Mouse (Mus musculus) urinary bladder, postnatal 36 days (tissue): Measurements from ENCODE around the gene Lix1l.

Source experiments
- DNase-seq, 2 experiments: peaks; one replicate each; pipeline ENCODE4 v3.0.0; 2022; ENCODE audit warnings: low spot score in 2 of 2, mixed read lengths in 1 of 2

Gene Lix1l

DNA sequence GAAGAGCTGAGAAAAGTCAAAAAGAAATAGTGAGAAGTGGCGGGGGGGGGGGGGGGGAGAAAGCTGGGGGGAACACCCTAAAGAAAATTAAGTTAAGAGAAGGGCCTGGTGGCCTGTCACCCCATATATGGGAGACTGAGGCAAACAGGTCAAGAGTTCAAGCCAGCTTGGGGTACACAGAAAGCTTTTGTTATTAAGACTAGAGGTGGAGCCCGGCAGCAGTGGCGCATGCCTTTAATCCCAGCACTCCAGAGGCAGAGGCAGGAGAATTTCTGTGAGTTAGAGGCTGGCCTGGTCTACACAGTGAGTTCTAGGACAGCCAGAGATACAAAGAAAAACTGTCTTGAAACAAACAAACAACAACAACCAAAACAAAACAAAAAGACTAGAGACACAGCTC is 35.8 kb upstream of the Lix1l start:
- no peak for DNase-seq

DNA sequence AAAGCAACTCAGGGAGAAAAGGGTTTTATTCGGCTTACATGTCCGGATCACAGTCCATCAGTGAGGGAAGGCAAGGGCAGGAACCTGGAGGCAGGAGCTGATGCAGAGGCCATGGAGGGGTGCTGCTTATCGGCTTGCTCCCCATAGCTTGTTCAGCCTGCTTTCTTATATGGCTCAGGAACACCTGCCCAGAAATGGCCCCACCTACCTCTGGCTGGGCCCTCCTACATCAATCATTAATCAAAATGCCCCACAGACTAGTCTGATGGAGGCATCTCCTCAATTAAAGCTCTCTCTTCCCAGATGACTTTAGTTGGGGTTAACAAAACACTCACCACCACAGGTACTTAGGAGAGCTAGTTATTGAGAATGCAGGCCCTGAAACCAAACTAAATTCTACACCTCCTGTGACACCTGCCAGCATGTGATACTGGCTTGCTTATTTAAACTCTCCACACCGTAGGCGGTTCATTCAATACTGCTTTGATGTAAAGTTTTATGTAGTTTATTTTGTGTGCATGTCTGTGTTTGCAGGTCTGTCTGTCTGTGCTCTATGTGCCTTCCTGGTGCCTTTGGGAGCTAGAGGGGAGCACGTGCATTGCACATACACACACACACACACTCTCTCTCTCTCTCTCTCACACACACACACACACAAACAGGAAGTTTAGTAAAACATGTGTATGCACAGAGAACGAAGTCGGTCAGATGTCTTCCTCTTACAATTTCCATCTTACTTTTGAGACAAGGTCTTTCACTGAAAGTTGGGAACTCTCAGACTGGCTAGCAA is 34.1 kb upstream of the Lix1l start:
- no peak for DNase-seq

DNA sequence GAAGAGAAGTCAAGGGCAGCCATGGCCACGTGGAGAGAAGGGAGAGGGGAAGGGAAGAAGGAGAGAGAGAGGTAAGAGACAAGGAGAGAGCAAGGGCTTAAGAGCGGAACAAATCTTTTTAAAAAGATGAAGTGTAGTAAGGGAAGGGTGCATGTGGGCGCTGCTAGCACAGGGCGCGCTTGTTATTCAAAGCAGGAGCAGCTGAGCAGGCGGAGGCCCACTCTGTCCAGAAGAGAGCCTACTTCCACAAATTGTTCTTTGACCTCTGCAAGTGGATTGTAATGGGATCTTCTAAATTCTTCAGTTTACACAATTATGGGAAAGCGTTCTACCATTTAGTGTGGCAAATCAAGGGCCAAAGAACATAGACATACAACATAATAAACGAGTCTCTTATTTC is 32.3 kb upstream of the Lix1l start:
- no peak for DNase-seq

DNA sequence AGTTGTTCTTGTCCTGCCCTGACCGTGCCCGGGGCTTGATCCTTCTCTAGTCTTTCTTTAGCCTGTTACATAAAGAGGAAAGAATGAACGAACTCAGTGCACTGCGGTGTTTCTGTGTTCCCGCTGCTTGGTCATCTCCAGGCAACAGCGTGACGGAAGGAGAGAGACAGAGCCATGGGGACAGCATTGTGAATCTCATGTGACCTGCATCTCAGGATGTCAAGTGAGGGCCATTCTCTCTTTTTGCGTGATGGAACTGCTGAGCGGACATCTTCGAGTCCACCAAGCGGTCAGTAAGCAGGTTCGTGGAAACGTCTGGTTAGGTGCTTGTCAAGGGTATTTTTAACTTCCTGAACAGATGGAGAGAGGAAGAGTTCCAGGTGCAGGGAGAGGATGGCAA is 31.4 kb upstream of the Lix1l start:
- no peak for DNase-seq

DNA sequence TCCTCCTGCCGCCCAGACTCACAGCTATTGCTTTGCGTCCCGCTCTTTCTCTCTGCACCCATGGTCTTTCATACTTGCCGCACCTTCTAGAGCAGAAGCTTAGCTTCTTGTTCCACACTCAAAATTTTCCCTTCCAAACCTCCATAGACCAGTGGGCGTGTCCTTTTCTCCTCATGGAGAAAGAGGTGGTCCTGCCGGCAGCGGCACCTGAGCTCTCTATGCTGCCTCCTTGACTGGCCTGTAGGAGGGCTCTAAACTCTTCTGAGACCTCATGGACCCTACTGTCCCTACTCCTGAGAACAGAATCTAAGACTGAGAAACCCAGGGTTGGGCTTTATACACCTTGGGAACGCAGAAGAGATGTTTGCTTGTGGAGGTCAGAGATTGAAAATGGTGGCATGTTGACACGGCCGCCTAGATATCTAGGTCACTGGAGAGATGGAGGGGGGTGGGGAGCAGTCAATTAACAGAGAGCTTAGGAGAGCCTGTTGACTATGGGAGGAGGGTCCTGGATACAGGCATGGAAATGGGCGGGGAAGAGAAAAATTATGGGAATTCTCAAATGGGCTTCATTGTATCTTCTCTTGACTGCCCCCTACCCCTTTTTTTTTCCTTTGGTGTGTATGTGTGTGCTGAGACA is 30.9 kb upstream of the Lix1l start:
- no peak for DNase-seq

DNA sequence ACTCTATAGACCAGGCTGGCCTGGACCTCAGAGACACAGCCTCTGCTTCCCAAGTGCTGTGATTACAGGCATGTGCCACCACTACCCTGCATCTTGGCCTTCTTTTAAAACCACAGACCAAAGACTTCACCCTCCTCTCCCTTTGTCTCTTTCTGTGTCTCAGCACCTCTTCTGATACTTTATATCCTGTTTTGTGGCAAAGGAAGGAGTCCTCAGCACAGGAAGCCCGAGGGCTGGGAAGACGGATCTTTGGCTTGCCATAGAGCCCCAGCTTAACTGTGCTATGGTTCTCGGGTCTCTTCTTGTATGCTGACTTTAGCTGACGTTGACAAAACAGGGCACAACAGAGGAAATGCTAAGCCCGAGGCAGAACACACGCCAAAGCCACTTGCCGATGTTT is 30.3 kb upstream of the Lix1l start:
- no peak for DNase-seq

DNA sequence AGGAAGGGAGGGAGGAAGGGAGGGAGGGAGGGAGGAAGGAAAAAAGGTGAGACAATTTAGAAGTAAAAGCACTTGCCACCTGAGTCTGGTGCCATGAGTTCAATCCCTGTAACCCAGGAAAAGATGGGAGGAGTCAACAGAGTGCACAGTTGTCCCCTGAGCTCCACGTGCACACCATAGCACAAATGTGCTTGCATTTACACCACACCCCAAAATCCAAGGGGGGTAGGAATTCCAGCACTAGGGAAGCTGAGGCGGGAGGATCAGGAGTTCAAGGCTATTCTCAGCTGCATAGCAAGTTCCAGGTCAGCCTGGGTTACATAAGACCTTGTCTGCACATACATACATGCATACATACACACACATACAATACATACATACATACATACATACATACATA is 29.6 kb upstream of the Lix1l start:
- no peak for DNase-seq

DNA sequence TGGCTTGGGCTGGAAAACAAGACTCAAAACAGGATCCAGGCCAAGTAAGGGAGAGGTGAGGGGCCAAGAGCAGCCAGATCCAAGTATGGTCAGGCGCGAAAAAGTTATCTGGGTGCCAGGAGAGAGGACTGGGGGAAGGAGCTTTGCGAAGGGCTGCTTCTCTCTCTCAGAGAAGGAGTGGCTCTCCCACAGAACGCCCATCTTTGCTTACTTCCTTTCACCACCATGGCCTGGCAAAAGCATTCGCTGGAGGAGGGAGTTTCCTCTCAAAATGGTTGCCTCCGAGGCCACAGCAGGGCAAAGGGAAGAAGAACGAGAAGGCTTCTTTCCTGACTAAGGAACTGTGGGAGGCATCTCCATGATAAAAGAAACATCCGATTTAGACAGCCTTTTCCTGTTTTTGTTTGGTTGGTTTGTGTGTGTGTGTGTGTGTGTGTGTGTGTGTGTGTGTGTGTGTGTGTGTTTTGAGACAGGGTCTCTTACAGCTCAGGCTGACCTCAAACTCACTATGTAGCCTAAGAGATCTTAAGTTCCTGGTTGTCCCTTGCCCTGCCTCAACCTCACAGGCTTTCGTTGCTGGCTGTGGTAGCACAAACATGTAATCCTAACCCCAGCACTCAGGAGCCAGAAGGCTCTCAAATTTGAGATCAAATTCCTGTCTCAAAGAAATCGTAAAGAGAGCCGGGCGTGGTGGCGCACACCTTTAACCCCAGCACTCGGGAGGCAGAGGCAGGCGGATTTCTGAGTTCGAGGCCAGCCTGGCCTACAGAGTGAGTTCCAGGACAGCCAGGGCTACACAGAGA is 28.9 kb upstream of the Lix1l start:
- DNase-seq: no peak

DNA sequence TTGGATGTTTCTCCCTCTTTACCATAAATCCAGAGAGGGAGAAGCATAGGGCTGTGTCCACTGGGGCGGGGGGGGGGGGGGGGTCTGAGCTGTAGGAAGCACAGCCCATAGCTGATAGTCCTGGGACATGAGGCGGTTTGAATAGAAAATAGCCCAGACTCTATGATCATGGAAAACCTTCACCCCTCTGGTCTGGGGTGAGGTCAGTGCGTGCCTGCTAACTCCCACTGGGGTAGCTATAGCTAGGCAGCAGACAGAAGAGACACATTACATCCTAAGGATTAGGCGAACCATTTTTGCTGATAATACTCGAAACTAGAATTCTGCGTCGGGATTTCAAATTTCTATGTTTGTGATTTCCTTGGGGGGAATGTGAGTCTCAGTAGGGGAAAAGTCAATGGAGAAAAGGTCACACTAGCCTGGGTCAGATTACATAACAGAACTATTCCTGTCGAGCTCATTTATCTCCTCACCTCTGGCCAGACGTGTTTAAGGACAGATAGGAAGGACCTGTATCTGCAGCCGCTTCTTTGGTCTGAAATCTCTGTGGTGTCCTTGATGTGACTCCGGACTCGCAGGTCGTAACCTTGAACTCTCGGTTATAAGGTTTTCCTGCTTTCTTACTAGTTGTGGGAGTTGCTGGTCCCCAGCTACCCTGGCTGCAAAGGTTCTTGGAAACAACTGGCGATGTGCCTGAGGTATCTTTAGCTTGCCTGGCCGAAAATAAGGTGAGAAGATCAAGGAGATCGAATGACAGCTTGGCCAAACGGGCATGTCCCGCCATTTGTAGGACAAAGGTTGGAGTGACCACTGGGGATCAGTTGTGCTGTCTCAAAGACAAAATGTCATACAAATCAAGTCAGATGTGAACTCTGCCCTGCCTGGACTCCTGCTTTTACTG is 27.1 kb upstream of the Lix1l start:
- DNase-seq: no peak

DNA sequence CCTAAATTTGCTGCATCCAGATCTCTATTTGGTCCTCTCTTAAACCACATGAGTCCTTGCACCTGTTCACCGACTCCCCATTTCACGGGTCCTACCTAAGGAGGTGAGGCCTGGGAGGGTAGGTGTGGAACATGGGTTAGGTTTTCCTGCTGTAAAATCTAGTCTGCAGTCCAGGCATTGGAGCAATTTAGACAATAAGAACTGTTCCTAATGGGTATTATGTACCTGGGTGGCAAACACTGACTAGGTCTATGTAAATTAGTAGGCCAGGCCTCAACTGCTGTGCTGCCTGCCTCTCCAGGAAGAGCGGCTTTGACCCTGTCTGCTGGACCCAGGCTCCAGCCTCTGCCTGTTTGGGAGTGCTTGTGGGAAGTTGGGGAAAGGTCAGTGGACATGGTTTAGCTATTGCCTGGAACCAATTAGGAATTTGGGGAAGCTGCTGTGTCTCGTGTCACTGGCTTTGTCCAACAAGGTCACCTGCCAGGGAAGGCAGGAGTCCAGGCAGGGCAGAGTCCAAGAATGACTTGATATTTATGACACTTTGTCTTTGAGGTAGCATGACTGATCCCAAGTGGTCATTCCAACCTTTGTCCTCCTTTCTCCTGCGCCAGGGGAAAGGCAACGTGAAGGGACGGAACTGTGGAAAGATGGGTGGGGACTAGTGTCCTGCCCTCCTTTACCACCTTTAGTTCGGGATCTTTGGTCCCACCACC is 25.5 kb upstream of the Lix1l start:
- DNase-seq: peak in 1 of 2 experiments; percentile 82

DNA sequence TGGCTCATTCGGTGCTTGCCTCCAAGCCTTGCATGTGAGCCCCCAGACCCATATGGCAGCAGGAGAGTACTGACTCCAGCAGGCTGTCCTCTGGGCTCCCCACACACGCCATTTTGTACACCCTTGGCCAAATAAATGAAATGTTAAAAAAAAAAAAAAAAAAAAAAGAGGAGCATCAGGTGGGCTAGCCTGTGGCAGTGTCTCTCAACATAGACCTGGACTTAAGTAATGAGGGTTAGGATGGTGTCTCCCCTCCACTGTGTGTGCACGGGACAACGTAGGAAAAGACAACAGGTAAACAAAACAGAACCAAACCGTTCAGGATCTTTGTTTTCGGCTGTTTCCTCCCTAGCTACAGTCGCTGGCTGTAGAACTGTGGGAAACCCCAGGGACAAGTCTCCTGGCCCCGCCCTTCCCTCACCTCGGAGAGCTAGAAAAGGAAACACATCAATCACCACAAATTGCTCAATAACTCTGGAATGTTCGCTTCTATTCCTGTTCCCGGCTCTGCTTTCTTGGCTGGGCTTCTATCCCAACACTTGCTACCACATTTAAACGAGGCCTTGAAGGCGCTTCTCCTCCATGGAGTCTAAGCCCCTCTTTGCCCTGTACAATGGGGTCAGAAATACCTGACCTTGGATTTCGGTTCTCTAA is 24.8 kb upstream of the Lix1l start:
- peak in 1 of 2 experiments; percentile 82 for DNase-seq

DNA sequence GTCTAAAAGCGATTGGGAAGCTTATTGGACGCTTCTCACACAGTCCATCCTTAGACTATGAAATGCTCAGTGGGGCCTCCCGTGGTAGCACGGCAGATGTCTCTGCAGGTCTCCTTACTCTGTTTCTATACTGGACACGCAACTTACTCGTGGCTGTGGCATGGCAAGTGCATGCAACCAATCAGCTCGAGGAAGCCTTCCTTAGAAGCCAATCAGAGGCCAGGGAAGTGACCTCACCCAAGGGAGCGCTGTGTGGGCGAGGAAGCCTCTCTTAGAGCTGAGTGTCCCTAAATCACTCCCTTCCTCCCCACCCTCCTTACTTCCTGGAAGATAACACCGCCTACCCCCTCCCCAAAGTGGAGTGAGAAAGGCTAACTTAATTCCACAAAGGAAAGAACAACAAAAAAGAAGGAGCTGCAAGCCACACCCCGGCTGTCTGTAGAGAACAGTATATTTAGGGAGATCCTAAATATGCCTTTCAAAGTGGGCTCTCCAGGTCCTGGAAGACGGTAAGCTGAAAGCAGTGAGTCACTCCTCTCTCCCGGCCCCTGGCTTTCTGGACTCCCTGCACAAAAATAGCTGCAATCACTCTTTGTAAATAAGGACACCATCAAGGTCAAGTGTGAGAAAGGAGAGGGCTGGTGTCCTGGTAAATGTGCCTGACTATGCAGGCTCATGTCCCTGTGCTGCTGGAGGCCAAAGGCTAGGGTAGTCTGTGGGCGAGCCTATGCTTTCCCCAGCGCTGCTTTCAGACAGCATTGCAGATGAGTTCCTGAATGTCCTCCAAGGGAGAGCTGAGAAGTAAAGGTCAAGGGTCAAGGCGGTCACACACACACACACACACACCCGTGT is 24.0 kb upstream of the Lix1l start, which contains the start of gene Gm16253:
Gm16253 (plus strand) TSS at position 295 of the 852 bp plus-strand sequence.
- DNase-seq: peak; percentile 91 to 94

DNA sequence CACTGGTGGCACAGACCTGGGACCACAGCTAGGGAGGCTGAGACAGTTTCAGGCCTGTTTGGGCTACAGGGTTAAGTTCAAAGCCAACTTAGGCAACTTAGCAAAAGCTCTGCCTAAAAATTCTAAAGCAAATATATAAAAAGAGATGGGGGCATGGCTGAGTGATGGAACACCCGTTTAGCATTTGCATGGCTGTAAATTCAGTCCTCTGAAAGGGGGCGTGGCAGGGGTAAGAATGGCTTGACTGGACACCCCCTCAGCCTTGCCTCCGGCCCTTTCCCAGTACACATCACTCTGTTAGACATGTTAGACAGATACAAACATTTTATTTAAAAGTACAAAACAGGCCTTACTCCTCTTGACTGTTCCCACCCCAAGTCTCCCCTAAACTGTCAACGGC is 23.4 kb upstream of the Lix1l start:
- DNase-seq: no peak

DNA sequence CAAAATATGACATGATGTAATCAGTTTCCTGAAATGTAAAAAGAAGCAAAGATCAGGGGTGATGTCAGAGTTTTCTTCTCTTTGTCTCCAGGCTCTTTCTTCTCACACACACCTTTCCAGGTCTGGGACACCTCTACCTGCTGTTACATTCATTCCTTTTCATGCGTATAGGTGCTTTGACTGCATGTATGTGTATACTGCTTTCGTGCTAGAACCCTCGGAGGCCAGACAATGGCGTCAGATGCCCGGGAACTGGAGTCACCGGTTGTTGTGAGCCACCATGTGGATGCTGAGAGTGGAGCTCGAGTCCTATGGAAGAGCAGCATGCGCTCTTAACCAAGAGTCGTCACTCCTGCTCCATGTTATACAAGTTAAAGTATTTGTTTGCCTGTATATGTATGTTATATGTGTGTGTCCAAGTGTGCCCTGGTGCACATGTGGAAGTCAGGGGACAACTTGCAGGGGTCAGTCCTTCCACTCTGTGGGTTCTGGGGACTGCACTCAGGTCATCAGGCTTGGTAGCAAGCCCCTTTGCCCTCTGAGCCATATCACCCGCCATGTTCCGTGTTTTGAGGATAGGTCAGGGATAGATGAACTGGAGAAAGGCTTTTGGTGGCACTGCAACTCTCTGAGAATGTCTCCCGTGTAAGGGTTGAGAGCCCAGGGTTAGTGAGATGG is 22.2 kb upstream of the Lix1l start:
- DNase-seq: no peak

DNA sequence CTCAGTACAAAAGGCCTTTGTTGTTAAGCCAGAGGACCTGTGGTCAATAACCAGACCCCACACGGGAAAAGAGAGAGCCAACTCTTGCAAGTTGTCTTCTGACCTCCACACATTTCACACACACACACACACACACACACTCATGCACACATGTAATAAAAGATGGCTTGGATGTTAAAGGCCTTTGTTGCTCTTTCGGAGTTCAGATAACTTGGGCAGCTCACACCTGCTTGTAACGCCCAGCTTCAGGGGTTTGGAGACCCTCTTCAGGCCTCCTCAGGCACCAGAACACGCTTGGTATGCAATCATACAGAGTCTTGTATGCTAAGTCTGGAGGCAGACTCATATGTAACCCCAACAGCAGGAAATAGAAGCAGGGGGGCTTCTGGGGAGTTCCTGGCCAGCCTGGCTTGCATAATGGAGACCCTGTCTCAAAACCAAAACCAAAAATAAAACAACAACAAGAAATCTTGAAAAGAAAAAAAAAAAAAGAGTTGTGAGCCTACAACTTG is 21.7 kb upstream of the Lix1l start:
- no peak for DNase-seq

DNA sequence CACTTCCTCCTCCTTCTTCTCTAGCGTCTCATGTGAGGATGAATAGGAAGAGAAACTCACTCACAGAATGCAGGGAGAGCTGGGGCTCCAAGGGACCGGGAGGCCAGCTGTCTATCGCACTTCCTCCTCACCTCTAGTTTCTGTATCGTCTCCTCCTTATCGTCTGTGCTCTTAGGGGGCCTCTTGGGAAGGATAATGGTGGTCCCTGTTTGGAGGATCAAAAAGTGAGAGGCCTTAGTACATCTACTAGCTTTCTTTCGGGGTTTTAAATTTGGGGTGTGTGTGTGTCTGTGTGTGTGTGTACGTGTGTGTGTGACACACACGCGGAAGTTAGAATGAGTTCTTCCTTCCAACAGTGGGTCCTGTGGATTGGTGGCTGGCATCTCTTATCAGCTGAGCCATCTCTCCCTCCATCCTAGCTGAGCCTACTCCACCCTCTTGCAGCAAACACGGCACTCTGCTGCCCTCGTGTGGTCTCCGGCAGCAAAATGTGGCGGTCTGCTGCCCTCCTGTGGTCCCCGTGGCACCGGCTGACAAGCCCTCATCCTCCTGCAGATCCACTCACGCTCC is 21.0 kb upstream of the Lix1l start:
- peak; percentile 86 to 89 for DNase-seq

DNA sequence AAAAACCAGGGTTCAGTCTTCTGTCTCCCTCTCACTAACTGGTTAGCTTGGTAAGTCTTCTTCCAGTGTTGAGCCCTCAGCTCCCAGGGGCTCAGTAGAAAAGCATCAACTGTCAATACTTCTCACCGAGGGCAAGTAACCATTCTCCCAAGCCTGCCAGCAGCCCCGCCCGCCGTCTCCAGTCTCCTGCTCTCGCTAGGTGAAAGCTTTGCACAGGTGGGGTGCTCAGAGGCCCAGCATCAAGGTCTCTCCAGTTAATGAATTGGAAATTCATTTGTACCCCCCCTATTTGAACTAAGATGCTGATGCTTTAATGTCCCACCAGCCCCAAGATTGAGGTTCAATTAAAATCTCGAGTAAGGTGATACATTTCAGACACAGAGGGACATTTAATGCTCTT is 19.8 kb upstream of the Lix1l start:
- no peak for DNase-seq
